Mouse (Mus musculus) liver, embryonic 12.5 days (tissue): ENCODE results near the gene Hsbp1. TPM values are rescaled to one million over a fixed set of nuclear protein-coding genes. Genes with fewer than 3 reads are reported as not detected.
A peak's percentile ranks its signal among the peaks of the same experiment; 100 is the strongest.
"Not testable (repeated sequence)": the region's sequence is repeated elsewhere in the genome, so short reads cannot be mapped to it uniquely, and the experiment has no call there.

Source experiments
- ATAC-seq: fragments of 200-750 bp; cut with Nextera tagmentation; 2 replicates; pipeline ENCODE4 v1.8.0; 2017; ENCODE audit warnings: moderate number of reproducible peaks, mild to moderate bottlenecking, moderate library complexity
- H3K27ac ChIP-seq: fragments of 300-500 bp; sonication (generic); 2 replicates; pipeline ENCODE4 v1.5.1; 2016; ENCODE audit warnings: mild to moderate bottlenecking
- H3K27me3 ChIP-seq: fragments of 300-500 bp; sonication (generic); replicated peaks from 2 replicates; pipeline ENCODE4 v1.6.1; 2016; ENCODE audit warnings: mild to moderate bottlenecking, moderate library complexity
- H3K36me3 ChIP-seq: fragments of 300-500 bp; sonication (generic); 2 replicates; pipeline ENCODE4 v1.6.1; 2016; ENCODE audit warnings: mild to moderate bottlenecking, moderate library complexity
- H3K4me1 ChIP-seq: fragments of 300-500 bp; sonication (generic); 2 replicates; pipeline ENCODE4 v1.6.1; 2016
- H3K4me2 ChIP-seq: fragments of 300-500 bp; sonication (generic); 2 replicates; pipeline ENCODE4 v1.6.1; 2016; ENCODE audit warnings: mild to moderate bottlenecking, moderate library complexity
- H3K4me3 ChIP-seq: fragments of 300-500 bp; sonication (generic); 2 replicates; pipeline ENCODE4 v1.5.1; 2016; ENCODE audit warnings: mild to moderate bottlenecking, moderate library complexity
- H3K9ac ChIP-seq: fragments of 300-500 bp; sonication (generic); 2 replicates; pipeline ENCODE4 v1.6.1; 2016; ENCODE audit warnings: mild to moderate bottlenecking, moderate library complexity
- H3K9me3 ChIP-seq: fragments of 300-500 bp; sonication (generic); replicated peaks from 2 replicates; pipeline ENCODE4 v1.6.1; 2016; ENCODE audit warnings: mild to moderate bottlenecking, moderate library complexity
- WGBS: fragments of 180-500 bp; shearing (Covaris S2); methylation state at CpG from one replicate; pipeline ENCODE4 v1.1.7; 2016; ENCODE audit not compliant: insufficient replicate concordance; 5-methylcytosine and 5-hydroxymethylcytosine counted together
- polyA plus RNA-seq: library from polyadenylated mRNA; unstranded; fragments of >200 nt; fragmentation: Nextera tagmentation; extraction: Ambion mirVana; gene quantifications from 2 replicates; pipeline ENCODE4 v1.2.1, GENCODE M21; 2016

The Hsbp1 gene
- 96.0 and 96.2 TPM in 2 replicates for polyA plus RNA-seq

- Histone ChIP-seq H3K27ac (peak within 1 kb of the TSS; percentile 77), H3K9ac (peak within 1 kb of the TSS; percentile 91), H3K9me3 (peaks cover 4% of the 10 kb centered on the region), H3K4me3 (peak within 1 kb of the TSS; percentile 97), H3K4me1 (peaks cover 21% of the 10 kb centered on the region), H3K36me3 (peaks cover 31% of the 10 kb centered on the region), H3K27me3 (no peaks in the 10 kb centered on the region; the same call in 1 of the 2 replicates), H3K4me2 (peak within 1 kb of the TSS; percentile 91)
- peak; percentile 96 for ATAC-seq
- 3% methylated on average over 52 of the region's 52 CpGs for WGBS
Observed at GRCm38 (mm10) chr8:119344190-119344856, at the start of gene Hsbp1. Hsbp1 (plus strand) TSS chr8:119344488.

- no peaks in the 10 kb centered on the region for H3K27me3 ChIP-seq
- H3K4me1 ChIP-seq = no peaks in the 10 kb centered on the region
- H3K4me3 ChIP-seq = no peak overlapping the region
- 64% methylated on average over 13 of the region's 13 CpGs for whole genome bisulfite sequencing
- H3K9me3 ChIP-seq = peaks cover 8% of the 10 kb centered on the region
- no peak for ATAC-seq
- no peaks in the 10 kb centered on the region for H3K36me3 ChIP-seq
- no peak overlapping the region for H3K9ac ChIP-seq
- H3K27ac ChIP-seq = no peak overlapping the region
- no peak overlapping the region for H3K4me2 ChIP-seq
Observed at GRCm38 (mm10) chr8:119295477-119295876, 48.8 kb upstream of the Hsbp1 start.

- WGBS = 15% methylated on average over 3 of the region's 3 CpGs
Observed at GRCm38 (mm10) chr8:119297752-119298151, 46.5 kb upstream of the Hsbp1 start.

GRCm38 (mm10) chr8:119300335-119300734, 44.0 kb upstream of the Hsbp1 start:
- peaks cover 9% of the 10 kb centered on the region; the same call in 1 of the 2 replicates for H3K9me3 ChIP-seq
- 71% methylated on average over 5 of the region's 5 CpGs for WGBS
- no peak overlapping the region for H3K27ac ChIP-seq
- ATAC-seq = no peak
- H3K36me3 ChIP-seq = no peaks in the 10 kb centered on the region
- H3K4me3 ChIP-seq = no peak overlapping the region
- no peaks in the 10 kb centered on the region for H3K4me1 ChIP-seq
- H3K27me3 ChIP-seq = no peaks in the 10 kb centered on the region
- H3K9ac ChIP-seq = no peak overlapping the region
- H3K4me2 ChIP-seq = no peak overlapping the region

More at GRCm38 (mm10) chr8:119297752-119298151, 46.5 kb upstream of the Hsbp1 start:
- not testable (repeated sequence) for H3K9ac ChIP-seq, H3K27ac ChIP-seq, H3K27me3 ChIP-seq, H3K4me1 ChIP-seq, H3K36me3 ChIP-seq, H3K4me3 ChIP-seq, ATAC-seq, H3K4me2 ChIP-seq
- peaks cover 13% of the 10 kb centered on the region; the same call in 1 of the 2 replicates for H3K9me3 ChIP-seq

GRCm38 (mm10) chr8:119304196-119304595, 40.1 kb upstream of the Hsbp1 start:
- Histone ChIP-seq H3K4me2 (no peak overlapping the region), H3K4me3 (no peak overlapping the region), H3K9me3 (peaks cover 9% of the 10 kb centered on the region; the same call in 1 of the 2 replicates), H3K4me1 (no peaks in the 10 kb centered on the region), H3K36me3 (no peaks in the 10 kb centered on the region), H3K9ac (no peak overlapping the region), H3K27me3 (no peaks in the 10 kb centered on the region), H3K27ac (no peak overlapping the region)
- 66% methylated on average over 8 of the region's 8 CpGs for WGBS
- no peak for ATAC-seq

- H3K4me3 ChIP-seq = no peak overlapping the region
- H3K9ac ChIP-seq = no peak overlapping the region
- no peaks in the 10 kb centered on the region for H3K36me3 ChIP-seq
- no peaks in the 10 kb centered on the region for H3K9me3 ChIP-seq
- ATAC-seq = no peak
- no peak overlapping the region for H3K4me2 ChIP-seq
- H3K4me1 ChIP-seq = no peaks in the 10 kb centered on the region
- H3K27me3 ChIP-seq = no peaks in the 10 kb centered on the region
- H3K27ac ChIP-seq = no peak overlapping the region
- 13% methylated on average over 3 of the region's 3 CpGs for WGBS
Observed at GRCm38 (mm10) chr8:119311412-119311811, 32.9 kb upstream of the Hsbp1 start.

- Histone ChIP-seq H3K4me2 (no peak overlapping the region), H3K27ac (no peak overlapping the region), H3K27me3 (no peaks in the 10 kb centered on the region), H3K9me3 (no peaks in the 10 kb centered on the region; the same call in 1 of the 2 replicates), H3K4me1 (no peaks in the 10 kb centered on the region), H3K4me3 (no peak overlapping the region), H3K36me3 (no peaks in the 10 kb centered on the region), H3K9ac (no peak overlapping the region)
- 56% methylated on average over 6 of the region's 6 CpGs for WGBS
- ATAC-seq = no peak
Observed at GRCm38 (mm10) chr8:119323215-119323614, 21.1 kb upstream of the Hsbp1 start.

- Histone ChIP-seq H3K4me2 (no peak overlapping the region), H3K36me3 (no peaks in the 10 kb centered on the region), H3K9me3 (peaks cover 4% of the 10 kb centered on the region), H3K27me3 (no peaks in the 10 kb centered on the region; the same call in 1 of the 2 replicates), H3K27ac (no peak overlapping the region), H3K4me3 (no peak overlapping the region), H3K4me1 (0 out of 2 replicates have a peak, but pooled peaks cover 6% of the 10 kb centered on the region), H3K9ac (no peak overlapping the region)
- ATAC-seq = no peak
- WGBS = 66% methylated on average over 4 of the region's 4 CpGs
Observed at GRCm38 (mm10) chr8:119339546-119339945, 4.7 kb upstream of the Hsbp1 start.

GRCm38 (mm10) chr8:119343606-119344005, 682 bp upstream of the Hsbp1 start:
- peaks cover 4% of the 10 kb centered on the region for H3K9me3 ChIP-seq
- peaks cover 24% of the 10 kb centered on the region for H3K36me3 ChIP-seq
- H3K4me3 ChIP-seq = peak overlapping the region; percentile 97; the same call in 1 of the 2 replicates
- WGBS = 69% methylated on average over 3 of the region's 3 CpGs
- ATAC-seq = no peak; the same call in 1 of the 2 replicates
- 0 out of 2 replicates have a peak overlapping the region, but pooled peaks have one; percentile 10 for H3K27ac ChIP-seq
- H3K9ac ChIP-seq = no peak overlapping the region
- peak overlapping the region; percentile 91 for H3K4me2 ChIP-seq
- H3K27me3 ChIP-seq = no peaks in the 10 kb centered on the region; the same call in 1 of the 2 replicates
- H3K4me1 ChIP-seq = peaks cover 19% of the 10 kb centered on the region

- ATAC-seq = no peak
- H3K9me3 ChIP-seq = peaks cover 4% of the 10 kb centered on the region
- H3K9ac ChIP-seq = peak overlapping the region; percentile 91
- H3K36me3 ChIP-seq = peaks cover 37% of the 10 kb centered on the region
- peak overlapping the region; percentile 77 for H3K27ac ChIP-seq
- 26% methylated on average over 22 of the region's 22 CpGs for WGBS
- peaks cover 27% of the 10 kb centered on the region for H3K4me1 ChIP-seq
- H3K27me3 ChIP-seq = no peaks in the 10 kb centered on the region; the same call in 1 of the 2 replicates
- H3K4me2 ChIP-seq = peak overlapping the region; percentile 91
- peak overlapping the region; percentile 97 for H3K4me3 ChIP-seq
Observed at GRCm38 (mm10) chr8:119345029-119345682, 868 bp downstream of the Hsbp1 start.

GRCm38 (mm10) chr8:119345683-119346075, 1.4 kb downstream of the Hsbp1 start:
- Histone ChIP-seq H3K4me2 (peak overlapping the region; percentile 91), H3K27me3 (no peaks in the 10 kb centered on the region; the same call in 1 of the 2 replicates), H3K9ac (peak overlapping the region; percentile 91), H3K27ac (no peak overlapping the region), H3K4me1 (peaks cover 32% of the 10 kb centered on the region), H3K36me3 (peaks cover 41% of the 10 kb centered on the region), H3K9me3 (peaks cover 4% of the 10 kb centered on the region), H3K4me3 (peak overlapping the region; percentile 97)
- no peak for ATAC-seq
- 57% methylated on average over 15 of the region's 15 CpGs for WGBS

GRCm38 (mm10) chr8:119351647-119352046, 7.4 kb downstream of the Hsbp1 start:
- no peak overlapping the region for H3K9ac ChIP-seq

More at GRCm38 (mm10) chr8:119351647-119352046, 7.4 kb downstream of the Hsbp1 start:
- Histone ChIP-seq H3K27me3 (no peaks in the 10 kb centered on the region), H3K4me1 (peaks cover 37% of the 10 kb centered on the region), H3K4me2 (no peak overlapping the region), H3K27ac (no peak overlapping the region), H3K9me3 (no peaks in the 10 kb centered on the region), H3K36me3 (peaks cover 43% of the 10 kb centered on the region), H3K4me3 (no peak overlapping the region)
- WGBS = 87% methylated on average over 19 of the region's 19 CpGs
- ATAC-seq = no peak
